Mouse (Mus musculus) brain, embryonic 18.5 days (tissue): ENCODE data around the gene Cd53.

ENCODE experiments used
- DNase-seq: peaks from one replicate; pipeline ENCODE4 v3.0.0-alpha.2; 2012; ENCODE audit warnings: low read depth, low spot score

Cd53 gene

DNA sequence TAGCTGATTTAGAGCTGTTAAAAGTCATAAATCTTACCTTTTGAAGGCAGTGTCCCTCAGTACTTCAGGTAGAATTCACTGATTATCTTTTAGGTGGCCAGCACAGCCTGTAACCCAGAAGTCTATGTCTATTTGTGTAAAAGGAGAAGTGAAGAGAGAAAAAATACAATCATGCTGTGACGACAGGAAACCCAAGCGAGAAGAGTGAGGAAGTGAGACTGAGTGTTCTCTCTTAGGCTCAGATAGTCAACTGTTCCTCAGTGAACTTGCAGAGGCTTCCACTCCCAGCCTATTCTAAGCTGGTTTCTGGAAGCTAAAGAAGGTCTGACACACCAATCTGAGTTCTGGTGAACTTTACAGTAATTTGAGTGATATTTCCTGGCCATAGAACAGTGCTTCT is at the start of gene Cd53:
Gene Cd53, minus strand, starts transcription at position 220 of the 400 bp plus-strand sequence.
- no peak for DNase-seq

GRCm38 (mm10) chr3:106832107-106832506 is 42.2 kb upstream of the Cd53 start:
- DNase-seq = no peak

- DNase-seq = no peak
Observed at GRCm38 (mm10) chr3:106826187-106826586, 36.2 kb upstream of the Cd53 start, which contains the start of gene Olfr266. Gene Olfr266, minus strand, starts transcription at chr3:106826287.

- no peak for DNase-seq
Observed at GRCm38 (mm10) chr3:106817676-106818075, 27.7 kb upstream of the Cd53 start.

DNA sequence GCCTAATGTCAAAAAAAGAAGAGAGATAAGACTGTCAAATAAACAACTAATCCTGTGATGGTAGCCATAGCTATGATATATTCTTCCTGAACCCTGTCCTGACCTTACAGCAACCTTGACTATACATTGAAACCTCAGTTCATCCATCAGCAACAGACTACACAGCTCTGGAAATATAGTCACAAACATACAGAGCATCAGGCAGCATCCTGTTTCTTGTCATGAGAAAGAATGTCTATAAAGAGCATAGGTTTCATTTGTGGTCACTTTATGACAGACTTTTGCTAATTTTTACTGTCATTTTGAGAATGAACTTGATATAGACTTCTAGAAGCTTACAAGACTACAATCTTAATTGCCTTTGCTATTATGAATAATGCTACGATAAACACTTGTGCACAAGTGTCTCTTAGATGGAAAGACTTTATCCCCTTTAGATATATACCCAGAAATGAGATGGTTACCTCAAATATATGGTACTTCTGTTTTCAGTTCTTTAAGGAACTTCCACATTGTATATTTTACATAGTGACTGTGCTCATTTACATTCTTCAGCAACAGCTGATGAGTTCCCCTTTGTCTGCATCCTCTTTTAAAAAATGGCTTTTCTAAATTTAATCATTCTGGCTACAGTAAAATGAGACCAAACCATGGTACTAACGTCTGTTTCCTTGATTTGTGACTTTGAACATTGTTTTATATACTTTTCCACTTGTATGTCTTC is 19.2 kb upstream of the Cd53 start:
- no peak for DNase-seq

- DNase-seq = no peak
Observed at GRCm38 (mm10) chr3:106798079-106798478, 8.1 kb upstream of the Cd53 start.

GRCm38 (mm10) chr3:106788440-106788887 is 1.5 kb downstream of the Cd53 start:
- no peak for DNase-seq

DNA sequence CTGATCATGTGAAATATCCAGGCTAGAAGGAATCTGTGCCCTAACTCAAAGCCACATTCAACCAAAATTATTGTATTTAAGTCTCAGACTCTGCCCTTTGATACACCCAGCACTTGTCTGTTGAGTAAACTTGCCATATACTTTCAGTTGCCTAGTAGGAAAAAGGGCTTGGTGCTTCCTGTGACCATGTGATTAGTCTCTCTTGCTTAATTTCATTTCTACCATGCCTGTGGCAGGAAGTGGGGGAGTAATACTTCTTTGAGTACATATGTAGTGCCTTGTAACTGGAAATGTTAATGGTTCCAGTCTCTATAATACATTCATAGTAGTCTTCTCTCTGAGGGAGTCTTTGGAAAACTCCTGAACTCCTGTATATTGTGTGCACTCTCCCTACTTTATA is 2.0 kb downstream of the Cd53 start:
- DNase-seq = no peak

DNA sequence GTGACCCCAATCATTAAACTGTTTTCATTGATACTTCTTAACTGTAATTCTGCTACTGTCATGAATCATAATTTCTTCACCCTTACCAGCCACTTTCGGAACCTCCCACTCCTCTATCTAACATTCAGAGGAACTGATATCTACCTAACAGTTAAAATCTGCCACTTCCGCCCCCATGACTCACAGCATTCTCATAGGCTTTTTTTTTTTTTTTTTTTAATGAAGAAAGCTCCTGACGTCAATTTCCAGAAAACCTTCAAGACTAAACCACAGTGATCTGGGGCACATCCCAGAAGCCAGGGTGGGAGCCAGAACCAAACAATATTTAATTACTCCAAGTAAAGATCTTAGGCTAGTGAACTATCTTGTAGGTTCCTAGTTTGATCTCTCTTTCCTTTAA is 4.8 kb downstream of the Cd53 start:
- DNase-seq = no peak

DNA sequence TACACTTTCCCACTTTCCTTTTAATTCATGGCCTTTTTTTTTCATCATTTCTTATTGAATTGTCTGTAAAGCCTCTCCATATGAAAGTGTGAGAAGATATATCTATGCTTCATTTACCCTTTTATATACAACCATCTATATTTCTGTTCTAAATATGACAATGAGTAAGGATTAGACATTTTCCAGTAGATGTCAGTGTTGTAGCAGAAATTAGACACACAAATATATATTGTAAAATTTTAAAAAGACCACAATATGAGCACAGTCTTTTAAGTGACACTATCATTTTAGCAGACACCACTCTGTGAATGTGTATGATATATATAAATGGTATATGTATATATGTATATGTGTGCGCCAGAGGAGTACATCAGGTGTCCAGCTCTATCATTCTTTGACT is 18.1 kb downstream of the Cd53 start:
- DNase-seq = no peak

DNA sequence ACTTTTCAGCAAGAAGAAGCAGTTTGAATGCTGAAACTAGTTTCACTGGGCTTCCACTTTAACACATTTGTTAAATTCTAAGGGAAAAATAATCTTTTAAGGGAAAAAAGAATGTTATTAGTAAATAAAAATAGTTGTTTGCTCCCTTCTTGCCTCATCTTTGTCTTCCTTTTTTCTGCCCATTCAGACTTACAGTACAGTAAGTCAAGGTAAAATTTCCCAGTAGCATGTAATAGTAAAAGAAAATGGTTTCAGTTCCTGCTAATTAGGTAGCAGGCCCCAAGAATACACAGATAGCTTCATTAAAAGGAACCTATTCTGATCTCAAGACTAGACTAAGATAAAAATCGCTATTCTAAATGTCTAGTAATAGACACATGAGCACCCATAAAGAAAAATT is 34.1 kb downstream of the Cd53 start:
- no peak for DNase-seq

GRCm38 (mm10) chr3:106722028-106722945 is 67.7 kb downstream of the Cd53 start:
- peak; percentile 82 for DNase-seq

DNA sequence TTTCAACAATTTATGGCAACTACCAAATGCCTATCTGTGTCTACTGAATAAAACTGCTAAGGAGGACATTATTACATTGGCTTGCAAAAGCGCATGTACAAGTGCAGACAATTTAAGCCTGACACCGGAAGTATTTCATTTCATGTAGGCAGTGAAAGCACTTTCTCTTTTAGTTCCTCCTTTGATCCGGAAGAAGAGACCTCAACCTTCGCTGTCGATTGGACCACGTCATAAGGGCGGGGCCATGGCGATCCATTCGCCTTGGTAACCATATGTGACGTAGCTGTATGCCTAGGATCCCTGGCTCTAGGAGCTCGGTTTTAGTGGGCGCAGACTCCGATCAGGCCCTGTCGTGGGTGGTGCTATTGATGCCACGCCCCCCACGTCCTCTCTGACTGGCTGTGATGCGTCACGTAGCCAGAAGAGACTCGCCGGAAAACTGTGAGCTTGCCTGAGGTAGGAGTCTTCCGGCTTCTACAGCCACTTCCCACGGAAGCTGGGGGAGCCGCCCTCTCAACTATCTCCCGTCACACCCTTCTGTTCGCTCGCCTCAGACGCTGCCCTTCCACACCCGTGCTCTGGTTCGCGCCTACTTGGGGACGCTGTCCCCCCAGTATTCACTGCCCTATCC is 68.4 kb downstream of the Cd53 start:
- DNase-seq = peak; percentile 97
